Mouse (Mus musculus) kidney, postnatal 0 days (tissue): ENCODE data around the gene Dll4. TPM values are rescaled to one million over a fixed set of nuclear protein-coding genes. Genes with fewer than 3 reads are reported as not detected.

ENCODE experiments used
- ATAC-seq: fragments of 200-750 bp; cut with Nextera tagmentation; replicated peaks from 2 replicates; pipeline ENCODE4 v1.8.0; 2017; ENCODE audit warnings: low read depth, moderate number of reproducible peaks, moderate TSS enrichment, moderate library complexity; ENCODE audit not compliant: low FRiP score
- DNase-seq: peaks from one replicate; pipeline ENCODE4 v3.0.0-alpha.2; 2016; ENCODE audit warnings: low spot score
- H3K27ac ChIP-seq: fragments of 300-500 bp; sonication (generic); 2 replicates; pipeline ENCODE4 v1.5.1; 2014; ENCODE audit warnings: mild to moderate bottlenecking
- H3K27me3 ChIP-seq: fragments of 300-500 bp; sonication (generic); 2 replicates; pipeline ENCODE4 v1.6.1; 2014; ENCODE audit warnings: low read length, mixed read lengths; ENCODE audit not compliant: insufficient read depth
- H3K36me3 ChIP-seq: fragments of 300-500 bp; sonication (generic); 2 replicates; pipeline ENCODE4 v1.6.1; 2014; ENCODE audit warnings: low read length, mixed read lengths; ENCODE audit not compliant: insufficient read depth
- H3K4me1 ChIP-seq: fragments of 300-500 bp; sonication (generic); replicated peaks from 2 replicates; pipeline ENCODE4 v1.6.1; 2014; ENCODE audit warnings: antibody characterized with exemption, low read length, mixed read lengths; ENCODE audit not compliant: insufficient read depth
- H3K4me2 ChIP-seq: fragments of 300-500 bp; sonication (generic); 2 replicates; pipeline ENCODE4 v1.6.1; 2014; ENCODE audit warnings: mild to moderate bottlenecking, low read length, moderate library complexity, mixed read lengths
- H3K4me3 ChIP-seq: fragments of 300-500 bp; sonication (generic); replicated peaks from 2 replicates; pipeline ENCODE4 v1.5.1; 2014; ENCODE audit warnings: low read depth, low read length
- H3K9ac ChIP-seq: fragments of 300-500 bp; sonication (generic); 2 replicates; pipeline ENCODE4 v1.6.1; 2014; ENCODE audit warnings: low read depth, low read length
- H3K9me3 ChIP-seq: fragments of 300-500 bp; sonication (generic); replicated peaks from 2 replicates; pipeline ENCODE4 v1.6.1; 2016; ENCODE audit warnings: low read length, inconsistent platforms, mixed read lengths
- CTCF ChIP-seq: IDR thresholded peaks from 2 replicates; pipeline ENCODE4 v1.5.1; 2016; ENCODE audit warnings: antibody characterized with exemption, low read depth, mild to moderate bottlenecking, moderate library complexity
- WGBS: fragments of 180-500 bp; shearing (Covaris S2); extraction: QIAGEN DNeasy Blood & Tissue Kit; methylation state at CpG from one replicate; pipeline ENCODE4 v1.1.7; 2014; 5-methylcytosine and 5-hydroxymethylcytosine counted together
- polyA plus RNA-seq: library from polyadenylated mRNA; unstranded; fragments of >200 nt; fragmentation: Nextera tagmentation; extraction: Ambion mirVana; gene quantifications from 2 replicates; pipeline ENCODE4 v1.2.1, GENCODE M21; 2015

The Dll4 gene
- polyA plus RNA-seq, 1 experiment from 2014 or later: 7.9 TPM

GRCm38 (mm10) chr2:119377286-119377685, 51.7 kb downstream of the Dll4 start:
- no peak overlapping the region for H3K9ac ChIP-seq
- no peak for TF ChIP-seq CTCF
- ATAC-seq (no peak), DNase-seq (peak; percentile 12)
- peaks cover 68% of the 10 kb centered on the region for H3K36me3 ChIP-seq
- no peaks in the 10 kb centered on the region for H3K4me1 ChIP-seq
- no peak overlapping the region for H3K4me2 ChIP-seq
- no peaks in the 10 kb centered on the region for H3K9me3 ChIP-seq
- 69% methylated on average over 9 of the region's 9 CpGs for WGBS
- peak overlapping the region; percentile 66; the same call in 1 of the 2 replicates for H3K27ac ChIP-seq
- no peak overlapping the region for H3K4me3 ChIP-seq
- no peaks in the 10 kb centered on the region for H3K27me3 ChIP-seq

GRCm38 (mm10) chr2:119377826-119378225, 52.2 kb downstream of the Dll4 start:
- no peaks in the 10 kb centered on the region for H3K27me3 ChIP-seq
- H3K9ac ChIP-seq: no peak overlapping the region
- peaks cover 69% of the 10 kb centered on the region for H3K36me3 ChIP-seq
- H3K4me1 ChIP-seq: no peaks in the 10 kb centered on the region
- ATAC-seq (no peak), DNase-seq (no peak)
- TF ChIP-seq CTCF: no peak
- peak overlapping the region; percentile 66; the same call in 1 of the 2 replicates for H3K27ac ChIP-seq
- H3K4me3 ChIP-seq: no peak overlapping the region
- WGBS: 70% methylated on average over 3 of the region's 3 CpGs
- no peak overlapping the region for H3K4me2 ChIP-seq
- H3K9me3 ChIP-seq: no peaks in the 10 kb centered on the region

- Histone ChIP-seq H3K36me3 (peaks cover 68% of the 10 kb centered on the region), H3K9ac (no peak overlapping the region)
- no peak for ATAC-seq
Measured at GRCm38 (mm10) chr2:119379455-119379854, 53.9 kb downstream of the Dll4 start.

More at GRCm38 (mm10) chr2:119379455-119379854, 53.9 kb downstream of the Dll4 start:
- no peak overlapping the region for H3K4me3 ChIP-seq
- 88% methylated on average over 3 of the region's 3 CpGs for WGBS
- TF ChIP-seq CTCF: no peak
- no peaks in the 10 kb centered on the region for H3K27me3 ChIP-seq
- H3K4me1 ChIP-seq: no peaks in the 10 kb centered on the region
- no peaks in the 10 kb centered on the region for H3K9me3 ChIP-seq
- no peak for DNase-seq
- no peak overlapping the region for H3K4me2 ChIP-seq
- H3K27ac ChIP-seq: no peak overlapping the region

Other genes with a start within 250 kb of the Dll4 start
- 17.0 and 22.4 TPM in 2 replicates for gene Rad51, start 213.0 kb upstream of the Dll4 start, polyA plus RNA-seq
- gene Rmdn3, start 168.8 kb upstream of the Dll4 start, polyA plus RNA-seq: 35.0 and 36.2 TPM in 2 replicates
- gene Gchfr, start 158.0 kb upstream of the Dll4 start, polyA plus RNA-seq: 33.9 and 35.0 TPM in 2 replicates
- 0.27 and 0.33 TPM in 2 replicates for gene Gm14137, start 151.3 kb upstream of the Dll4 start, polyA plus RNA-seq
- gene Zfyve19, start 117.2 kb upstream of the Dll4 start, polyA plus RNA-seq: 41.9 and 44.0 TPM in 2 replicates
- 15.1 and 16.8 TPM in 2 replicates for gene Dnajc17, start 117.0 kb upstream of the Dll4 start, polyA plus RNA-seq
- 1.0 and 1.5 TPM in 2 replicates for gene Ppp1r14d, start 95.9 kb upstream of the Dll4 start, polyA plus RNA-seq
- gene Spint1, start 88.4 kb upstream of the Dll4 start, polyA plus RNA-seq: 62.3 and 62.7 TPM in 2 replicates
- gene Rhov, start 54.5 kb upstream of the Dll4 start, polyA plus RNA-seq: 3.5 and 3.6 TPM in 2 replicates
- gene Vps18, start 37.0 kb upstream of the Dll4 start, polyA plus RNA-seq: 13.4 and 15.0 TPM in 2 replicates
- 0.64 and 0.83 TPM in 2 replicates for gene Chac1, start 25.4 kb downstream of the Dll4 start, polyA plus RNA-seq
- gene Ino80, start 151.9 kb downstream of the Dll4 start, polyA plus RNA-seq: 3.5 TPM in 2 replicates
- gene Exd1, start 221.8 kb downstream of the Dll4 start, polyA plus RNA-seq: 0.29 and 0.47 TPM in 2 replicates
- gene Chp1, start 221.9 kb downstream of the Dll4 start, polyA plus RNA-seq: 68.8 and 72.2 TPM in 2 replicates